Mouse (Mus musculus): ENCODE data around the gene Zranb1.

DNA sequence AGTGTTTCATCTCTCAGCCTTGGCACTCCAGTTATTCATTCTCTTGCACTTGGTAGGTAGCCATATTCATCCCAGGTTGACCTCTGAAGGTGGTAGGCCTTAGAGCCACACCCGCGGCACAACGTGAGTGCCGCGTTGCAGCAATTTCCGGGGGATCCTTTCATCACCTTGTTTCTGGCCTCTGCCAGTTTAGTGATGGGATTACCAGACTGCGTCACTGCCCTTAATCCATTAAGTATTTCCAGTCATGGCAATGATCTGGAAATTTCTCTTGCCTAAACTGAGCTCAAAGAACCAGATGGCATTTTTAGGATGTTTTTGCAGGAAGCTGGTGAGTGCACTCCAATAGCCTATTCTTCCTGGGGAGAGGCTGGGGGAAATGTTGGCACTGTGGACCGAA lies 41.3 kb upstream of the Zranb1 start:
- TF ChIP-seq MAX (IDR thresholded peaks at IDR 0.05) (no peak), CTCF (IDR thresholded peaks at IDR 0.05; ENCODE audit: control insufficient read depth, insufficient read depth, insufficient read length) (no peak), MYOG (IDR thresholded peaks at IDR 0.05; ENCODE audit: control insufficient read depth, extremely low read depth, insufficient read length) (no peak), USF1 (IDR thresholded peaks at IDR 0.05; ENCODE audit: low read depth) (no peak), FOSL1 (IDR thresholded peaks at IDR 0.05; ENCODE audit: insufficient read depth, low read length, poor library complexity, severe bottlenecking) (no peak), MYOD1 (IDR thresholded peaks at IDR 0.05; ENCODE audit: control insufficient read depth, insufficient read length, low read depth) (no peak), CEBPB (IDR thresholded peaks at IDR 0.05; ENCODE audit: low read depth) (no peak)
